Mouse (Mus musculus) spleen, adult 2 months (tissue): ENCODE measurements around the gene Rnf34.

ENCODE experiments used
- CTCF ChIP-seq: fragments of 200-500 bp; IDR thresholded peaks from 2 replicates; pipeline ENCODE4 v1.5.1; 2011; ENCODE audit warnings: mild to moderate bottlenecking, inconsistent platforms; ENCODE audit not compliant: insufficient read depth, insufficient read length, insufficient replicate concordance; ENCODE audit errors: extremely low read depth
- POLR2A ChIP-seq: fragments of 200-500 bp; IDR thresholded peaks from 2 replicates; pipeline ENCODE4 v1.6.1; 2011; ENCODE audit warnings: low read depth, low read length, inconsistent platforms

- TF ChIP-seq CTCF (no peak), POLR2A (no peak)
Observed at GRCm38 (mm10) chr5:122887033-122887432, 37.2 kb downstream of the Rnf34 start.
